Mouse (Mus musculus) CH12.LX (cell line): ENCODE results near the gene Rapgef2. TPM values are rescaled to one million over a fixed set of nuclear protein-coding genes. Genes with fewer than 3 reads are reported as not detected.

Experiments used
- DNase-seq: peaks from one replicate; pipeline ENCODE4 v3.0.0-alpha.2; 2013; ENCODE audit errors: extremely low read depth
- H3K27ac ChIP-seq: 2 replicates; pipeline ENCODE4 v1.5.1; 2012; ENCODE audit warnings: low read depth, mild to moderate bottlenecking, control low read depth, moderate library complexity; ENCODE audit not compliant: insufficient read depth
- H3K27me3 ChIP-seq: replicated peaks from 2 replicates; pipeline ENCODE3; 2012; ENCODE audit warnings: inconsistent platforms
- H3K36me3 ChIP-seq, 2 experiments: replicated peaks in 1 of 2; 2 replicates each; pipeline versions ENCODE3 to v1.6.1; 2012; ENCODE audit warnings: inconsistent platforms in 1 of 2, low read length in 1 of 2, mild to moderate bottlenecking in 1 of 2, mixed read lengths in 1 of 2, moderate library complexity in 1 of 2; ENCODE audit not compliant: control insufficient read depth in 1 of 2, insufficient read depth in 1 of 2
- H3K4me1 ChIP-seq, 2 experiments: 2 replicates each; pipeline ENCODE4 v1.6.1; 2012; ENCODE audit warnings: inconsistent platforms in 1 of 2, moderate library complexity in 1 of 2; ENCODE audit not compliant: insufficient read depth in 2 of 2, control insufficient read depth in 1 of 2
- H3K4me2 ChIP-seq: 2 replicates; pipeline ENCODE4 v1.6.1; 2012; ENCODE audit warnings: low read depth, mild to moderate bottlenecking, control low read depth; ENCODE audit not compliant: poor library complexity, insufficient read depth, severe bottlenecking
- H3K4me3 ChIP-seq, 3 experiments: fragments of 150-350 bp in 1 of 3; sonication (generic) in 1 of 3; replicated peaks in 1 of 3; 2 replicates each; pipeline versions ENCODE3 to v1.5.1; 2011 to 2012; ENCODE audit warnings: low read depth in 2 of 3, low read length in 2 of 3, mild to moderate bottlenecking in 2 of 3, moderate library complexity in 2 of 3, control low read depth in 1 of 3, improper control_type of control experiment in 1 of 3, inconsistent platforms in 1 of 3, mixed read lengths in 1 of 3; ENCODE audit not compliant: poor library complexity in 1 of 3
- H3K79me2 ChIP-seq: replicated peaks from 2 replicates; pipeline ENCODE4 v1.6.1; 2012; ENCODE audit warnings: mild to moderate bottlenecking, moderate library complexity; ENCODE audit not compliant: control insufficient read depth, poor library complexity, insufficient read depth, severe bottlenecking; ENCODE audit errors: extremely low read depth
- H3K9ac ChIP-seq: 2 replicates; pipeline ENCODE4 v1.6.1; 2012; ENCODE audit warnings: low read depth, mild to moderate bottlenecking, control low read depth, moderate library complexity; ENCODE audit not compliant: insufficient read depth
- H3K9me3 ChIP-seq: replicated peaks from 2 replicates; pipeline ENCODE3; 2012; ENCODE audit warnings: low read length, inconsistent platforms, mixed read lengths
- BHLHE40 ChIP-seq: IDR thresholded peaks from 2 replicates; pipeline ENCODE4 v1.6.1; 2011; ENCODE audit warnings: mild to moderate bottlenecking, low read depth, low read length, improper control_type of control experiment
- CHD1 ChIP-seq: IDR thresholded peaks from 2 replicates; pipeline ENCODE4 v1.6.1; 2012; ENCODE audit warnings: low read depth, low read length, improper control_type of control experiment, inconsistent platforms
- CHD2 ChIP-seq: IDR thresholded peaks from 2 replicates; pipeline ENCODE4 v1.6.1; 2011; ENCODE audit warnings: low read length, improper control_type of control experiment
- EP300 ChIP-seq: IDR thresholded peaks from 2 replicates; pipeline ENCODE4 v1.6.1; 2011; ENCODE audit warnings: low read length, improper control_type of control experiment
- GABPA ChIP-seq: IDR thresholded peaks from 2 replicates; pipeline ENCODE4 v1.6.1; 2012; ENCODE audit warnings: low read depth, low read length, improper control_type of control experiment, inconsistent platforms; ENCODE audit not compliant: insufficient replicate concordance
- HCFC1 ChIP-seq: IDR thresholded peaks from 2 replicates; pipeline ENCODE4 v1.6.1; 2012; ENCODE audit warnings: low read depth, mild to moderate bottlenecking, inconsistent platforms, low read length, improper control_type of control experiment
- JUND ChIP-seq: conservative IDR thresholded peaks from 2 replicates; pipeline ENCODE4 v1.6.1; 2011; ENCODE audit warnings: low read depth, low read length, improper control_type of control experiment
- MAFK ChIP-seq: IDR thresholded peaks from 2 replicates; pipeline ENCODE4 v1.6.1; 2011; ENCODE audit warnings: low read length, improper control_type of control experiment; ENCODE audit not compliant: insufficient replicate concordance
- MEF2A ChIP-seq: IDR thresholded peaks from 2 replicates; pipeline ENCODE4 v1.6.1; 2014; ENCODE audit warnings: low read depth, mild to moderate bottlenecking, inconsistent platforms, low read length, improper control_type of control experiment, borderline replicate concordance
- MXI1 ChIP-seq: IDR thresholded peaks from 2 replicates; pipeline ENCODE4 v1.6.1; 2011; ENCODE audit warnings: mild to moderate bottlenecking, low read depth, low read length, improper control_type of control experiment
- MYC ChIP-seq: IDR thresholded peaks from 2 replicates; pipeline ENCODE4 v1.6.1; 2011; ENCODE audit warnings: low read depth, mild to moderate bottlenecking, improper control_type of control experiment, low read length
- NRF1 ChIP-seq: IDR thresholded peaks from 2 replicates; pipeline ENCODE4 v1.6.1; 2014; ENCODE audit warnings: low read depth, mild to moderate bottlenecking, inconsistent platforms, low read length, improper control_type of control experiment, moderate library complexity
- POLR2A ChIP-seq: IDR thresholded peaks from 2 replicates; pipeline ENCODE4 v1.6.1; 2011; ENCODE audit warnings: low read depth, mild to moderate bottlenecking, improper control_type of control experiment, low read length
- RAD21 ChIP-seq: IDR thresholded peaks from 2 replicates; pipeline ENCODE4 v1.6.1; 2011; ENCODE audit warnings: low read depth, mild to moderate bottlenecking, low read length, improper control_type of control experiment, moderate library complexity
- RCOR1 ChIP-seq: conservative IDR thresholded peaks from 2 replicates; pipeline ENCODE4 v1.6.1; 2012; ENCODE audit warnings: low read depth, mild to moderate bottlenecking, inconsistent platforms, low read length, improper control_type of control experiment
- SIN3A ChIP-seq: IDR thresholded peaks from 2 replicates; pipeline ENCODE4 v1.6.1; 2012; ENCODE audit warnings: low read length, improper control_type of control experiment, inconsistent platforms
- TCF12 ChIP-seq: IDR thresholded peaks from 2 replicates; pipeline ENCODE4 v1.6.1; 2014; ENCODE audit warnings: low read depth, mild to moderate bottlenecking, inconsistent platforms, low read length, improper control_type of control experiment
- USF1 ChIP-seq: IDR thresholded peaks from 2 replicates; pipeline ENCODE4 v1.6.1; 2014; ENCODE audit warnings: low read depth, mild to moderate bottlenecking, inconsistent platforms, low read length, improper control_type of control experiment
- USF2 ChIP-seq: conservative IDR thresholded peaks from 2 replicates; pipeline ENCODE4 v1.6.1; 2011; ENCODE audit warnings: low read depth, low read length, improper control_type of control experiment
- ZMIZ1 ChIP-seq: IDR thresholded peaks from 2 replicates; pipeline ENCODE4 v1.6.1; 2012; ENCODE audit warnings: low read depth, mild to moderate bottlenecking, inconsistent platforms, low read length, improper control_type of control experiment
- ZNF384 ChIP-seq: IDR thresholded peaks from 2 replicates; pipeline ENCODE4 v1.6.1; 2012; ENCODE audit warnings: low read depth, low read length, improper control_type of control experiment, inconsistent platforms
- dilution Hi-C: fragments of 300-500 bp; cut with MboI; formaldehyde crosslinking; loops from 2 replicates; pipeline ENCODE4 v1.14.3; 2020; ENCODE audit warnings: low sequenced_read_pairs; ENCODE audit not compliant: extremely low pct_unique_long_range_greater_than_20kb, extremely low pct_ligation_motif_present
- in situ Hi-C: fragments of 300-500 bp; cut with MboI; formaldehyde crosslinking; loops from 3 replicates; pipeline ENCODE4 v1.14.3; 2019; ENCODE audit warnings: low sequenced_read_pairs, low pct_ligation_motif_present, low pct_unique_long_range_greater_than_20kb, mixed read lengths
- polyA plus RNA-seq: library from polyadenylated mRNA; unstranded; fragments of >175 nt; gene quantifications from 2 replicates; pipeline ENCODE4 v1.2.1, GENCODE M21; 2012; ENCODE audit warnings: low read depth; ENCODE audit not compliant: insufficient read length
- total RNA-seq, 2 experiments: library from RNA; depleted of rRNA; stranded (reverse); fragments of 300-350 nt in 1 of 2; fragments of >200 nt in 1 of 2; gene quantifications; 2 replicates each; pipeline ENCODE4 v1.2.3; 2012 to 2014

The Rapgef2 gene
- total and polyA plus RNA-seq, 3 experiments: 0.72 to 3.1 (median 2.6) TPM

DNA sequence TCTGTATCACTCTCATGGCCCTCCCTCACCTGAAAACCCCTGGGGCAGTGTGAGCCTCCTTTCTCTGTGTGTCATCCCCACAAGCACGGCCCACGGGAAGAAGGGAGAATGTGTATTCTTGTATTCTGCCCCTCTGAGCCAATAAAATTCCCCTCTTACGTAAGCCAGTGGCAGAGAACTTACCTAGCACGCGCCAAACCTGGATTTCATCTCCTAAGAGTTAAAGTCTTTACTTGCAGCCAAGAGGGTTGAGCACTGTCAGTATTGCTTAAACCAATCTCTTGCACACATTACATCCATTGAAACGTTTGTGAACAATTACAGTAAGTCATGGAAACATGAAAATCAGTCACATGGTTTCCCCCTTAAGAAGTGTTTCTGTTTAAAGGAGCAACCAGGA lies 19.3 kb downstream of the Rapgef2 start:
- in situ Hi-C loops (no loop called here), dilution Hi-C loops (no loop called here)
- no peak overlapping the region for H3K4me3 ChIP-seq
- no peak overlapping the region for H3K4me2 ChIP-seq
- H3K79me2 ChIP-seq: no peaks in the 10 kb centered on the region
- no peak overlapping the region for H3K27ac ChIP-seq
- no peak overlapping the region for H3K9ac ChIP-seq
- H3K36me3 ChIP-seq: peaks cover 0 to 3% of the 10 kb centered on the region in 2 experiments
- no peaks in the 10 kb centered on the region for H3K9me3 ChIP-seq
- no peaks in the 10 kb centered on the region for H3K27me3 ChIP-seq
- DNase-seq: no peak
- peaks cover 0 to 8% of the 10 kb centered on the region in 2 experiments; a peak in 1 of 4 replicates for H3K4me1 ChIP-seq
- no peak for TF ChIP-seq USF1
- no peak for TF ChIP-seq CHD1
- TF ChIP-seq MYC: no peak
- TF ChIP-seq MEF2A: no peak
- TF ChIP-seq ZMIZ1: no peak
- TF ChIP-seq ZNF384: no peak
- TF ChIP-seq RAD21: no peak
- no peak for TF ChIP-seq SIN3A
- no peak for TF ChIP-seq TCF12
- TF ChIP-seq JUND: no peak
- TF ChIP-seq HCFC1: no peak
- TF ChIP-seq RCOR1: no peak
- TF ChIP-seq POLR2A: no peak
- TF ChIP-seq, all 38 proteins: peak for 0

DNA sequence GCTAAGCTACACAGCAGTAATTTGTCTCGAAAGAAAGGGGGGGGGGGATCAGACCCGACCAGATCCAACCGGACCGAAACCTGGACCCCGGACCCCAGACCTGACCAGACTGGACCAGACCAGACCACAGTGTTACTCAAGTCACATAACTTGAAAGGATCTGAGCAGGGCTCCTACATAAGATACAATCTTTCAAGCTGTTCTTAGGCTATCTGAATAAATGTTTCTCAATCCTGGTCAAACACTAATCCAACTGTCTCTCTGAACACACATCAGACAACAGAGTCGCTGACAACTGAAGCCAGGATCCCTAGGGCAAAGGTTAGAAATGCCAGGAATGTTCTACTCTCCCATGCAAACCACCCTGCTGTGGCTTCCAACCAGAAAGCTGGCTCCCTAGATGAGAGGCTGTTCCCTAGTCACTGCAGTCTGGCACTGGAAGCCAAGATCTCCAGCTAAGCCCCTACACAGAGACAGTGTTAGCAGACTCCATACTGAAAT lies 24.5 kb downstream of the Rapgef2 start:
- no peak for DNase-seq
- no peaks in the 10 kb centered on the region for H3K79me2 ChIP-seq
- dilution Hi-C loops: no loop called here

More for the DNA sequence above, 24.5 kb downstream of the Rapgef2 start:
- Histone ChIP-seq H3K4me2 (no peak overlapping the region), H3K27me3 (no peaks in the 10 kb centered on the region), H3K27ac (no peak overlapping the region), H3K4me1 (peaks cover 0 to 1% of the 10 kb centered on the region in 2 experiments; a peak in 1 of 4 replicates), H3K4me3 (no peak overlapping the region), H3K9me3 (no peaks in the 10 kb centered on the region)
- in situ Hi-C loops: no loop called here
- TF ChIP-seq BHLHE40 (no peak), USF2 (no peak), MXI1 (no peak), CHD2 (no peak), EP300 (no peak), SIN3A (no peak), MAFK (no peak), RAD21 (no peak), MYC (no peak), POLR2A (no peak), NRF1 (no peak), GABPA (no peak)
- TF ChIP-seq, all 38 proteins: peak for 0
- H3K9ac ChIP-seq: no peak overlapping the region
- H3K36me3 ChIP-seq: no peaks in the 10 kb centered on the region
